Mouse (Mus musculus) heart, postnatal 0 days (tissue): ENCODE results near the gene Inha.

Experiments used
- CTCF ChIP-seq: IDR thresholded peaks from 2 replicates; pipeline ENCODE4 v1.5.1; 2016; ENCODE audit warnings: antibody characterized with exemption, control low read depth, low read depth
- EP300 ChIP-seq: IDR thresholded peaks from 2 replicates; pipeline ENCODE4 v1.6.1; 2016; ENCODE audit warnings: antibody characterized with exemption, low read depth

GRCm38 (mm10) chr1:75469287-75469825 is 37.5 kb upstream of the Inha start:
- TF ChIP-seq CTCF (no peak), EP300 (no peak)
